In the genomic region with DNA sequence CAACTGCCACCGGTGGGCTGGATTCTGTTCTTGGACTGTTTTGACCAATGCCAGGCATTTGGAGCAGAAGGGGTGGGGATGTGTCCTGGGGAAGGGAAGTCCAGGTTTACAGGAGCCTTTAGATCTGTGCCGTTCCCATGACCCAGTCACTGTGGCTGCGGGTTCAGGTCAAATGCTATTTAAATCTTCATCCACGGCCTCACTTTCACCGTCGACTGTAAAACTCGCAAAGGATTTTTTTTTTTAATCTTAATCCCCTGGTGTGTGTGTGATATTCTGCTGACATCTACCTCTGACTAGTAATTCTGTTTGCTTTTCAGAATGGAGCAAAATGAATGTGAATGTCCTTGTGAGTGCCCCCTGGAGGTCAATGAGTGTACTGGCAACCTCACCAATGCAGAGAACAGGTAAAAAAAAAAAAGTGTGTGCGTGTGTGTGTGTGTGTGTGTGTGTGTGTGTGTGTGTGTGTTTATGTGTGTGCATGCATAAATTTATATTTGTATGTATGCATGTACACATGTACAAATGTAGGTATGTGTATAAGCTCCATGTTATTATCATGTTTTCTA, we compare ENCODE assay signal across 11 mouse cellular contexts. TPM values are rescaled to one million over a fixed set of nuclear protein-coding genes. Genes with fewer than 3 reads are reported as not detected.
DNase-seq lines count a peak whose midpoint lies in the region; ATAC-seq and TF ChIP-seq lines count a peak whose summit lies in the region.
"Had no signal": no experiment of that assay in that cellular context is flagged by ENCODE, and none has a peak within 500 bp of the region (broad histone marks: within the 10 kb centered on the region; RNA-seq: fewer than 3 reads in every experiment).

No protein-coding gene starts in this region.

- DNase-seq in kidney, adult 18-20 months, result peak; percentile 20
- DNase-seq in kidney, adult 11 months, result no peak
- DNase-seq in ZHBTc4 (ENCODE audit: low read depth, low spot score), result peak; percentile 67
- DNase-seq in kidney, postnatal 14 days, result peak; percentile 40
- no peak for DNase-seq in T-cell, adult 2 months (ENCODE audit: low spot score)
- no peak for DNase-seq in left cerebral cortex, postnatal 36 days (ENCODE audit: low spot score in 2 of 2)
- DNase-seq: liver, embryonic 13.5 days had no signal

- no peak for ATAC-seq in forebrain, embryonic 13.5 days

- H3K4me1 ChIP-seq in E14TG2a.4 (replicated peaks; ENCODE audit: low read depth, low read length), result no peaks in the 10 kb centered on the region
- peaks cover 15% of the 10 kb centered on the region; the same call in 1 of the 2 replicates for H3K4me1 ChIP-seq in forebrain, embryonic 13.5 days
- H3K4me1 ChIP-seq: embryonic facial prominence, embryonic 12.5 days had no signal

- H3K27me3 ChIP-seq in E14TG2a.4 (ENCODE audit: insufficient read depth, low read length), result no peaks in the 10 kb centered on the region
- no peaks in the 10 kb centered on the region for H3K27me3 ChIP-seq in forebrain, embryonic 13.5 days
- H3K27me3 ChIP-seq: embryonic facial prominence, embryonic 12.5 days; liver, embryonic 13.5 days had no signal

- intact Hi-C loops in left cerebral cortex, postnatal 36 days (cut with DNase I), result loop anchor here (5.0 kb wide), 2 partner anchors 261 to 401 kb away; no protein-coding TSS in a partner anchor

- H3K9me3 ChIP-seq in E14TG2a.4 (ENCODE audit: low read length), result no peaks in the 10 kb centered on the region
- H3K9me3 ChIP-seq in forebrain, embryonic 13.5 days (replicated peaks), result no peaks in the 10 kb centered on the region
- H3K9me3 ChIP-seq: embryonic facial prominence, embryonic 12.5 days; liver, embryonic 13.5 days had no signal

- 77% methylated on average over 8 of the region's 8 CpGs for WGBS in forebrain, embryonic 13.5 days

- H3K4me3 ChIP-seq in E14TG2a.4 (replicated peaks; ENCODE audit: low read length), result no peak overlapping the region
- H3K4me3 ChIP-seq in forebrain, embryonic 13.5 days, result no peak overlapping the region
- H3K4me3 ChIP-seq: embryonic facial prominence, embryonic 12.5 days; liver, embryonic 13.5 days had no signal

- no peak overlapping the region for H3K4me2 ChIP-seq in forebrain, embryonic 13.5 days
- H3K4me2 ChIP-seq: embryonic facial prominence, embryonic 12.5 days; liver, embryonic 13.5 days had no signal

- H3K9ac ChIP-seq in forebrain, embryonic 13.5 days, result no peak overlapping the region
- H3K9ac ChIP-seq: embryonic facial prominence, embryonic 12.5 days; liver, embryonic 13.5 days had no signal

- H3K36me3 ChIP-seq in E14TG2a.4 (ENCODE audit: insufficient read depth, low read length), result no peaks in the 10 kb centered on the region; the same call in 1 of the 2 replicates
- peaks cover 82% of the 10 kb centered on the region for H3K36me3 ChIP-seq in forebrain, embryonic 13.5 days (ENCODE audit: poor library complexity, severe bottlenecking)
- H3K36me3 ChIP-seq: liver, embryonic 13.5 days had no signal

- TF ChIP-seq CTCF in E14TG2a.4 (conservative IDR thresholded peaks at IDR 0.05; ENCODE audit: low read length), result peak; percentile 57

- no peak overlapping the region for H3K27ac ChIP-seq in forebrain, embryonic 13.5 days
- H3K27ac ChIP-seq: embryonic facial prominence, embryonic 12.5 days; liver, embryonic 13.5 days had no signal

RNA-seq across cellular contexts. Expression of a gene that starts 32.2 kb away (rescaled TPM):
- total RNA-seq in left cerebral cortex, postnatal 36 days (2021), result not detected
- polyA plus RNA-seq in forebrain, embryonic 13.5 days (2015; fragmentation: Nextera tagmentation; extraction: Ambion mirVana), result not detected in 2 replicates
- polyA plus RNA-seq: embryonic facial prominence, embryonic 12.5 days; liver, embryonic 13.5 days; stomach, embryonic 14.5 days had no signal

Comparison
In these comparisons a context has a peak if more than half of its experiments do, and no peak if none do; other contexts are left out.
1. DNase-seq: peak in kidney, adult 18-20 months (single experiment), ZHBTc4 (single experiment) and kidney, postnatal 14 days (single experiment); none in kidney, adult 11 months (single experiment), T-cell, adult 2 months (single experiment) and left cerebral cortex, postnatal 36 days (0 of 2).